Mouse (Mus musculus) testis, adult 2 months (tissue): ENCODE results near the gene Scaf8.

Source experiments
- CTCF ChIP-seq: fragments of 200-500 bp; IDR thresholded peaks from 2 replicates; pipeline ENCODE4 v1.5.1; 2012; ENCODE audit warnings: low read depth, mild to moderate bottlenecking, inconsistent platforms, low read length, moderate library complexity; ENCODE audit not compliant: control insufficient read depth, insufficient read depth, insufficient replicate concordance
- POLR2A ChIP-seq: fragments of 200-500 bp; IDR thresholded peaks from 2 replicates; pipeline ENCODE4 v1.6.1; 2012; ENCODE audit warnings: low read depth, mild to moderate bottlenecking, inconsistent platforms, low read length, moderate library complexity; ENCODE audit not compliant: control insufficient read depth

- TF ChIP-seq CTCF: no peak
- no peak for TF ChIP-seq POLR2A
Measured at GRCm38 (mm10) chr17:3203916-3204315, 89.1 kb downstream of the Scaf8 start.
